Mouse (Mus musculus) layer of hippocampus, postnatal 25 days (tissue): Measurements from ENCODE around the gene Cep55. TPM values are rescaled to one million over a fixed set of nuclear protein-coding genes. Genes with fewer than 3 reads are reported as not detected.

Experiments
- DNase-seq, 2 experiments: peaks; one replicate each; pipeline ENCODE4 v3.0.0; 2022; ENCODE audit warnings: mixed read lengths in 2 of 2, low spot score in 1 of 2; ENCODE audit errors: extremely low spot score in 1 of 2
- total RNA-seq, 2 experiments: library from RNA; stranded (reverse); gene quantifications; 2 replicates each; pipeline ENCODE4 v1.2.3; 2021

The Cep55 gene
- total RNA-seq, 2 experiments from 2014 or later: 0.35 to 0.76 TPM

DNA sequence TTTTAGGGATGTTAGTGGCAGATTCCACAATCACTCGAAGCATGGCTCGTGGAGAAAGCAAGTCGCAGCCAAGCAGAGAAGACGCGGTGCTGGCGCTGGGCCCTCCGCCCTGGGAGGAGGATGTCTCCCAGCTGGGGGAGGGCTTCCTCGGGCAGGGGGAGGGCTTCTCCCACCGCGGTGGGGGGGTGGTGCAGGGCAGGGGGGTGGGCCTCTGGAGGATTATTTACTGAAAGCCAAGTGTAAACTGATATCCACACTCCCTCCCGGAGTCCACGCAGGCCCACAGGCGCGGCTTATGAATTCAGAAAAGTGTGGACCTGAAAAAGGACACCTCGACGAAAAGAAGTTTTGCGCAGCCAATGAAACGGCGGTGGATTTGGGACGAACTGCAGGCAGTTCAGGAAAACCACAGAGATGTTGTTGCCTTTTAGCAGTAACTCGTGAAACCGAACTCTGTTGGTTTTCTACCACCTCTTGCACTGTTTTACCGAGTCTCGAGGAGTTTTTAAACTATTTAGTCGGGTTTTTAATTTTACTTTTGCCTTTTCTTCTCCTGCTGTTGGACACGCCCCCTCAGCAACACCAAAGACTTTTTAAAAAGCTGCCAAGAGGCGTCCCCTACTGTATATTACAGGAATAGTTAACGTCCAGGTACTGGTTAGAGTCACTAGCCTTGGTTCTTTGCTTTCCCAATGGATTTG lies 11.4 kb upstream of the Cep55 start, which contains the start of gene Myof:
TSS of gene Myof (minus strand) at position 297 of the 701 bp plus-strand sequence.
- no peak for DNase-seq

DNA sequence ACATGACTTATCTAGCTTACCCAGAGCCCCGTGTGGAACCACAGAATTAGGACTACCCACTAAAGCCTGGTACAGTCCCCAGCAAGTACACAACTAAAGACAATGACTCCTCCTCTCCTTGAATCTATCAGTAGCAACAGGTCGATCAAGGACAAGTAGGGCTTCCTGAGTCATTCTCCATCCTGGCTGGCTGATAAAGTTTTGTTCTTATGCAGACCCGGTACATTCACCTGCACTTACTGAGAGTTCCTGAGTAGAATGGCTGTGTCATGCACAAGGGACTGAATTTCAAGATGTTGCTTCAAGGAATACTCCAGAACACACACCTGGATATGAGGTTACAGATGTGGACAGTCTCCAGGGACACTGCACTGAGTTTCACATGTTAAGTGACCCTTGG lies 9.6 kb upstream of the Cep55 start:
- no peak for DNase-seq

DNA sequence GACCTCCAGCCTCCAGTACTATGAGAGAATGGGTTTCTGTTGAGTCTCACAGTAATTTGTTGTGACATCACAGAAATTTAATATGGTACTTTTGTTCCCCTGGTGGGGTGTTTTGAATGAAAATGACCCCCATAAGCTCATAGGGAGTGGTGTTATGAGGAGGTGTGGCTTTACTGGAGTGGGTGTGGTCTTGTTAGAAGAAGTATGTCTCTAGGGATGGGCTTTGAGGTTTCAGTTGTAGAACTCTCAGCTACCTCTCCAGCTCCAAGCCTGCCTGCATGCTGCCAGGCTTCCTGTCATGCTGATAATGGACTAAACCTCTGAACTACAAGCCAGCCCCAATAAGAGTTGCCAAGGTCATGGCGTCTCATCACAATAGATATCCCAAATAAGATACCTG lies 5.1 kb upstream of the Cep55 start:
- no peak for DNase-seq

DNA sequence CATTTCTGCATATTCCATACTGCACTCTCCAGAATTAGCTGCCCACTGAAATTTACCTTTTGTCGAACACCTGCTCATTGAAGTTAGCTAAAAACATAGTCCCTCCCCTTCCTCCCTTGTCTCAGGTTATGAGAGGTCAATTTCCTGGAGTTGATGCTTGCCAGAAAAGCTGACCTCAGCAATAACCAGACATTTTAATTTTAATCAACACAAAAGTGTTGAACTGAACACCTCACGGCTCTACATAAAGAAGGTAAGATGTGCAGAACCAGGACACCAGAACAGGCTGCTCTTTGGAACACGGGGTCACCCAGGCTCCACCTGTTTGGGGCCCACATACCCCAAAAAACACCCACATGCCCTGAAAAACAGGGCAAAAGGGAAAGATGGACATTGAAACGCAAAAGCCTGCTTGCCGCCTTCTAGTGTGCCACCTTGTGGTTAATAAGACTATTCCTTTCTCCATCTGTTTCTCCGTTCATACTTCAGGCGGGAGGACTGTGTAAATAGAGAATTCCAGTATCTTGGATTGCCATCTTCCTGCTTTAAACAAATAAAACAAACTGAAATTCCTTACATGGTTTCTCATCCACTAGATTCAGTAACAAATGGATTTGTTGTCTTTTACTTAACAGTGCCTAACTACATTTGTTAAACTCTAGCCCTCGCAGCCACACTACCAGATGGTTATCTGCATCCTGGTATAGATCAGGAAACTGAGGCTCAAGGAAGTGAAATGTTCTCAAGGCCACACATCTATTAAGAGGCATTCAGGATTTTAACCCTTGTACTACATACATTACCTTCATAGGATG lies 1.4 kb upstream of the Cep55 start:
- no peak for DNase-seq

DNA sequence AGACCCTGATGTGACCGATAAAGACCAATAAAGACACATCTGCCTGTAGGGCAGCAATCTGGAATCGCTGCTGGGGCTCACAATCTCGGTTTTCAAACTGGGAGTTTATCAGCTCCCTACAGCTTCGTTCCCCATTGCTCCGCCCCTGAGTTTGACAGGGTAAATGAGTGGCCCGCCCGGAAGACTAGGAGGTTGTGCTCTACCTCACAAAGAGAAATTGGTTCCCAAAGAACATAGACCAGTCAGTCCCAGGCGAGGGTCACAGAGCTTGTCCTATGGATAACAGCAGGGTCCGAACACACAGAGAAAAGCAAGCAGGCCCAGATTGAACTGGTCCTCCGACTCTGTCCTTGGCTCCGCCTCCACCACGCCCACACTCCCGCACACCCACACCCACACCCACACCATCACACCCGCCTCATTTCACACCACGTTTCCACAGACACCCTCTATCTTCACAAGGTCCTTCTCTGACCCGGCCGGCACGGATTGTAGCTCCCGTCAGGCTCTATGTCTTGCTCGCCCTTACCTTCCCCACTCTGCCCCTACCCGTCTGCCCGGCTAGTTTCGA lies 577 bp upstream of the Cep55 start:
- DNase-seq: peak; percentile 47 to 67

DNA sequence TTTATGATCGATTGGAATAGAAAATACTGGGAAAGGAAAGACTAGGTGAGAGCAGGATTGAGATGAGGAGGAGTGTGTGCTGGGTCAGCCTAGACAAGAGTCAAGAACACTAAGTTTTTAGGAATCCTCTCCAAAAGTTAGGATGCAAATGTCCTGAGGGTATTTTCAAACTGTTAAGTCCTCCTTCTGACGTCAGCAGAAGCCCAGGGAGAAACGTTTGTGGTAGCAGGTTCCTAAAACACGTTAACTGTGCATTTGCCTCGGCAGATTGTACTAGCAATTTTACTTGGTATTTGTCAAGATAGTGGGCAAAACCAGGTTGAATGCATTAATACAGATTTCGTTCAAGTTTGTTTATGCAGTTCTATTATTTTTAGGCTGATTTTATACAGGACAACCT lies 987 bp downstream of the Cep55 start:
- no peak for DNase-seq

DNA sequence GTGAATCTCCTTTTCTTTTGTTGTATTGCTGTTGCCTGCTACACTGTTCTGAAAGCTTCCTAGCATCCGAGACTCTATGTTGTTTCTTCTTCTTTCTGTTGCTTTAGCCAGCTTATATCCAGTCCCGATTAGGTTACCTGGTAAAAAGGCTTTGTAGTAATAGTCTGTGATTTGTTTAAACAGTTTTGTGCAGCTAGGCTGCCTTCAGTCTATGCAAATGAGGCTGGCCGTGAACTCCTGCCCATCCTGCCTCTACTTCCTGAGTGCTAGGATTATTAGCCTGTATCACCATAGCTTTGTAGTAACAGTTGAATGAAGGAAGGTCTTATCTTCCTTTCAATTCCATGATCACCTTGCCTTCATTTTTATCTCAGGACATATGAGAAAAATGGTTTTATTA lies 1.5 kb downstream of the Cep55 start:
- no peak for DNase-seq

DNA sequence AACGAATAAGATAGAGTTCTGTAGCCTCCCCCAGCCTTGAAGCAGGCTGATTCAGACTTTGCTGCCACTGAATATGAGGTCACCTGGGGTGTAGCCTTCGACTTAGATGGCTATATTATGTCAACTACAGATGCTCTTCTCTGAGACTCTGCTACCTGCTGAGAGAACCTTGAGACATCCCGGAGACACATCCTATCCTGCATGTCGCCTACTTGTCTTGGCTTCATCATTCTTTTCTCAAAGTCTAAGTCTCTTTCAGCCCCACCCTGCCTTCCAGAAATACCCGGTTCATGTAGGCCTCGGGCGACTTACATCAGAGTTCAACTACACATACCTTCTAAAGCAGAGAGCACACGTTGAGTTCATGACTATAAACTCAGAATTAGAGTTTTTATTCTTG lies 2.1 kb downstream of the Cep55 start:
- no peak for DNase-seq

DNA sequence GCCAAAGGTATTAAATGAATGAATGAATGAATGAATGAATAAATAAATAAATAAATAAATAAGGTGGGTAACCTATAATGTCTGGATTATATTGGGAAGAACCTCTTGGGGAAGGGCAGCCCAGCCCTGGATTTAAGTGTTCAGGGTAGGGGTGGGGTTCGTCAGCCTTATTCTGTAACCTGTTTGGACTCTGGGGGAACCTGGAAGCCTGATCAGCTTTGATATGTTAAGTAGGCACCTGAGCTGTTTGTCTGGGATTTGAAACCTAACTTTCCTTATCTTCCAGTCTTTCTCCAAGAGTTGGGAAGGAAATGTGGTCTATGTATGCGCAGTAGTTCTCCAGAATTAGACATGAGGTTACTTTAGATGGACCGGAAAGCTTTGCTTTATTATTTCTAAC lies 8.4 kb downstream of the Cep55 start:
- DNase-seq: no peak

DNA sequence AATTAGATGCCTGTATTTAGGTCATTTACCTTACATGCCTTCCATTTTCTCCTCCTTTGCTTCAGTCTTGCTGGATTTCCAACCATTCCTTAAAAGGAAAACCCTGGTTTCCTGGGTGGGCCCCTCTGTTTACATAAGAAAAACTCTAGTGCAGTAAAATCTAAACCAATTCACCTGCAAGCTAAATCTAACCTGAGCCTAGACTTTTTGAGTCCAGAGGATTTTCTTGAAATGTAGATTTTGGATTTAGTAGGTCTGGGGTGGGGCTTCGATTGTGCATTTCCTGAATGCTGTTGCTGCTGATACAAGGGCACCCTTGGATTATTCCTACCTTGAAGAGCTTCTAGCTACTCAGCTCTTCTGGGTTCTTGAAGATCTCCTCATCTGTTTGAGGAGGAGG lies 9.2 kb downstream of the Cep55 start:
- DNase-seq: no peak

DNA sequence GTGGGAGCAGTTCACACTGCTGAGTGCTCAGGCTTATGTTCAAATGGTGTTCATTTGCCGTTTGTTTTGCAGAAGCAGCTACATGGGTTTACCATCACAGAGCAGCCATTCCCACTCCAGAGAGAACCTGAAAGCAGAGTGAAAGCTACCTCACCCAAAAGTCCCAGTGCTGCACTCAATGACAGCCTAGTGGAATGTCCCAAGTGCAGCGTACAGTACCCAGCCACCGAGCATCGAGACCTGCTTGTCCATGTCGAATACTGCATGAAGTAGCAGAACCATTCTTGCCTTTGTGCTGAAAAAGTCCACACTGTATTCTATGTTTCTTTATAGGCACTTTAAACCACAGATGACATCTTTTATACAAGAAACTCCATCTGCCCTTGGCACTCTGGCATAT lies 18.4 kb downstream of the Cep55 start:
- DNase-seq: no peak

DNA sequence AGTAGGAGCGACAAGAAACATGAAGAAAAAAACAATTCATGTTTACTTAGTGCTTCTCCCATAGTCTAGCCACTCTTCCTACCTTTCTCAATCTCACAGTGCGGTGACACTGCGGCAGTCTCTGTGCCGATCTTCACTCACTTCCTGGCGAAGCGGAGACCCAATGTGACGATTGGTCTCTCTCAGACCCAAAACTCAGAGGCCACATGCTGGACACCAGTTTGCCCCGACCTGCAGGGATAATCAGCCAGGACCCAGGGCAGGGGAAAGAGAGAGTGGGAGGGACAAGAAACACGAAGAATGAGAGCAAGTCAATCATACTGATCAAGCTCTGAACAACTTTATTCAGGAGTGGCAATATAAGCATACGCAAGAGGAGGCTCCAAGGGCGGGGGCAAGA lies 20.2 kb downstream of the Cep55 start:
- DNase-seq: no peak

DNA sequence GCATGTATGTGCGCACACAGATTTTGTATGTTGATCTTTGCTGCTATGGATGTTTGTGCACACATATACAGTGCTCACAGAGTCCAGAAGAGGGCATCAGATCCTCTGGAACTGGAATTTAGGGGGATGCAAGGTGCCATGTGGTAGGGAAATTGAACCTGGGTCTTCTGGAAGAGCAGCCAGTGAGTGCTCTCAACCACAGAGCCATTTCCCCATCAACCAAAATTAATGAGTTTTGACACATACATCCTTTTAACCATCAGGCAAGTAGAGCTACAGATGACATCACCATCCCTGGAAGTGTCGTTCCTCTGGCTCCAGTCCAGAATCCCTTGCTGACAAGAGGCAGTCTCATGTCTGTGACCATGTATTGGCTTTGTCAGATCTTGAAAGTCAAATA lies 21.4 kb downstream of the Cep55 start:
- DNase-seq: no peak

DNA sequence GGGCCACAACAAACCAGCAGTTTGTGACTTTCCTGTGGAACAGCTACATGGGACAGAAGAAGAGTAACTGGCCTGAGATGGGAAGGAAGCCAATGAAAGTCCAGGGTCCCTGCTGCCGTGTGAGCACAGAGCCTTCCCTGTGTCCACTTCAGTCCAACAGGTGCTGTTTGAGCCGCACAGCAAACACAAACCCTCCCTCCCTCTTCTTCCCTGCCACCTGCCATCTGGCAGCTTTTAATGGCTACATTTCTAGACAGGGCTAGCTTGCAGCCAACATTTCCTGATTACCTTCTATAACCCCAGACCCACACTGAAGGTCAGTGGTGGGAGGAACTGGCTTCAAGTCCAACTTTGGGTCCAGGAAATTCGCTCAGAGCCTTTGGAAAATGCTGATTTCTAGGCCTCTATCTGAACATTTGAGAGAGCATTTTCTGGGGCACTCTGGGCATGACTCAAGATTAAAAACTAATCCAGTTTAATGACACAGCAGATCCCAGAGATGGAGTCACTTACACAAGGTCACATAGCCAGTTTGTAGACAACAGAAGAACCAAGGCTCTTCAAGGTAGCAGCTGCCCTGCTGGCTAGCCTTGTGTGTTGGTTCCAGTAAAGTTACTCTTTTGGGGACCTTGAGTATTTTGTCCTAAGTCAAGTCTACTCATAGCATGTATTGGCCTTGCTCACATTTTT lies 23.2 kb downstream of the Cep55 start:
- DNase-seq: no peak

DNA sequence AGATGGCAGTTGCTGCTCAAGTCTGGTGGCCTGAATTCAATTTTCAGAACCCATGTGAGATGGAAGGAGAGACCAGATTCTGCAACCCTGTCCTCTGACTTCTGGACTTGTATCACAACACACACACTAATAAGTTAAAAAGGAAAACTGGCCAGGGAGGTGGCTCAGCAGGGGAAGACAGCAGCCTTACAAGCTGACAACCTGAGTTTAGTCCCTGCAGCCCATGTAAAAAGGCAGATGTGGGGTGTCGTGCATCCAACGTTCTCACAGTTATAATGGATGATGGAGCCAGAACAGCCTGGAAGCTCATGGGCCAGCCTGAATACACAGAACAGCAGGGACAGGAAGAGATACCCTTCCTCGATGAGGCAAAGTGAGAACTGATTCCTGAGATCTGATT lies 26.6 kb downstream of the Cep55 start:
- DNase-seq: no peak

DNA sequence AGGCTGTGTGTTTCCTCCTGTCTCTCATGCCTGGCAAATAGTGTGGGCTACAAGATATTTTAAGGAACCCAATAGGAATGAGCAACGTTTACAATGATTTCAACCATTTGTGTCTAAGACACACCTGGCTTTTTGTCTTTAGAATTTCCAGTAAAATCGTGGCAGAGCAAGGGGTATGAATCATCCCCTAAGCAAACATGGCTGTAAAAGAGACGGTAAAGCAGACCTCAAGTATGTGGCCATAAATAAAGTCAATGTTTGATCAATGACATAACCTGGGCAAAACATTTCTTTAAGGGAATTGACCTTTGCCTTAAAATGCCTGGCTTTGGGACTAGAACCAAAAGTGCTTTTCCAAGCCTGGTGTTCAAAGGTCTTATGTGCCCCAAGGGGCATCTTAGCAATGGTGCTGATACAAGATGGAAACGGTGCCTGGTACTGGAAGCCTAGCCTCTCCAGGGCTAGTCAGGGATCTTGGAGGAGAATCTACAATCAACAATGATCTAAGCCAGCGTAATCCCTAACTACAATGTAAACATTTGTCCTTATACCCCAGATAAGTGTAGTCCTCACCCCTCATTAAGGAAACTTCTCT lies 28.2 kb downstream of the Cep55 start:
- no peak for DNase-seq

DNA sequence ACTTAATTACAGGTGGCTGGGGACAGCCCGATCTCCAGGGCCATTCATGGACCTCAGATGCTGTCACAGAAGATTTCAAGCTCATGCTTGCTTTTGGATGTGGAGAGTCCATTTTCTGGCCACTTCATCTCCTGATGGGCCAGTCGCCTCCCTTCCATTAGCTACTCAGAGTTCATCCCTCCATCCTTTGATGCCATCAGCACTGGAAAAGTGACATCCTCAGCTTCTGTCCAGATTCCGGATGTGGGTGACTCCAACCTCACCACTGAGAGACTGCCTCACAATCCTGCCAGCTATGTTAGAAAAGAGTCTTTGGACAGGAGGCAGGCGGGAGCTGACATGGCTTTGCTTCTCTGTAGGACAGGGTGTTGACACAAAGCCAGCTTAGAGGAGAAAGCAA lies 31.0 kb downstream of the Cep55 start:
- no peak for DNase-seq

DNA sequence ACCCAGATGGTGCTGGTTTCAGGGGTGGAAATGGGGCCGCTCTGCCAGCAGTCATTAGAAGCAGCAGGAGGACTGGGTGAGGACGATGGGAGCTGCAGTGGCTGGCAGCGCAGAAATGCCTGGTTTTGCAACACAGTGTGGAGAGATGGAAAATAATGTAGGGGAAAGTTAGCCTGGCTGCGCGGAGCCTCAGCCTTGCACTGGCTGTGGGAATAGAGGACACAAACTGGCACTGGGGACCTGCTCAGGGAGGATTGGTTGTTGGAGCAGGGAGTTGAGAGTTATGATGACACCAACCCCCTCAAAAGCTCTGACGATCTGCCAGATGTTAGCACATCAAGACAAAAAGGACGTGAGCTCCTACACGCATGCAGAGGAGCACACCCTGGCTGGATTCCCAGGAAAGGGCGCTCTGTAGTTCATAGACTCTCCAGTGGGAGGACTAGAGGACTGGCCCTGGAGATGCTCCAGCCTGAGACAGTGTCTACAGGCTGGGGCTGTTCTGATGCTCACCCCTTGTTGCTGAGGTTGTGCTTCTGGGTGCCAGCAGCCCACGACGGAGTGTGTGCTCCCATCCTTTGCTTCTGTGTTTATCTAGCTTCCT lies 32.2 kb downstream of the Cep55 start:
- DNase-seq: peak in 1 of 2 experiments; percentile 18

DNA sequence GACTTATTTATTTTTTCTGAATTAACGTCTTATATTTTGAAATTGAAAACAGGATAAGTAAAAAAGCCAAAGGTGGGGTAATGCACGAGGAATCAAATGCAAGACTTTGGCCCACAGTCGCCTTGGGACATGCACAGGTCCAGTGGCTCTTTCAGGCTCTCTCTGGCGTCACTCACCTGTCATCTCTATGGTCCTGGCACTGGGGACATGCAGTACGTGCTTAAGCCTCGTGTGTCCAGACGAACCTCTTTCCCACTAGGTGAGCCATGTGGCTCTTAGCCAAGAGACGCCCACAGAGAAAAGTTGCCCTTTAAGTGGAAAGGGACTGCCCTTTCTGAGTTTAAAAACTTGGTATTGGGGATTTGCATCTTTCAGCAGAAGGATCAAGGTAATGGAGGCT lies 34.5 kb downstream of the Cep55 start:
- DNase-seq: no peak

DNA sequence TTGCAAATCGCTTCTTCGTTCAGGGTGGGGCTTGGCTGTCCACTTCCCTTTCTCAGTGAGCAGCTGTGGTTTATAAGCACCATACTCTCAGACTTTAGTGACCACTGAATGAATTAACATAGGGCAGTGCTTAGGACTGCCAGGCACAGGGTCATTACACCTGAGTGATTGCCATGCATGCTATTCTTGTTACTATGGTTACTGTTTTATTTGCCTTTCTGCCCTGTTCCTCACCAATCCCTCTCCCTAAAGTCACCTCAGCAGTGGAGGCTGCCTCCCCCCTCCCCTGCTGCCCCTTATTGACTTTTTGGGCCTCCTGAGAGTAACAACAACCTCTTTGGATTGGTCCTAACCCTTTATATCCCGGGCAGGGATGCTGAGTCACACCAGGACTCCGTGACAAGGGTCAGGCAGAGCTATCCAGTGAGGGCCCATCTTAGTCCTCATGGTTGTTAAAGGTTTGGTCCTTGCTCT lies 36.7 kb downstream of the Cep55 start:
- no peak for DNase-seq
